Mouse (Mus musculus) MEL (cell line): ENCODE results near the gene Msi2.

Experiments
- CTCF ChIP-seq, 3 experiments: IDR thresholded peaks in 2 of 3; conservative IDR thresholded peaks in 1 of 3; 2 replicates each; pipeline ENCODE4 v1.5.1; 2011 to 2012; ENCODE audit warnings: low read length in 3 of 3, low read depth in 2 of 3, mild to moderate bottlenecking in 2 of 3, improper control_type of control experiment in 1 of 3, inconsistent platforms in 1 of 3, mixed read lengths in 1 of 3, moderate library complexity in 1 of 3; ENCODE audit not compliant: control insufficient read depth in 1 of 3, insufficient read depth in 1 of 3, poor library complexity in 1 of 3, severe bottlenecking in 1 of 3
- ETS1 ChIP-seq: IDR thresholded peaks from 2 replicates; pipeline ENCODE4 v1.6.1; 2012; ENCODE audit warnings: low read depth, mild to moderate bottlenecking, inconsistent platforms, low read length, improper control_type of control experiment, moderate library complexity
- NRF1 ChIP-seq: IDR thresholded peaks from 2 replicates; pipeline ENCODE4 v1.6.1; 2014; ENCODE audit warnings: low read depth, mild to moderate bottlenecking, inconsistent platforms, low read length, improper control_type of control experiment, moderate library complexity; ENCODE audit not compliant: poor library complexity, insufficient read depth, severe bottlenecking
- POLR2A ChIP-seq, 2 experiments: IDR thresholded peaks; 2 replicates each; pipeline ENCODE4 v1.6.1; 2011 to 2012; ENCODE audit warnings: low read length in 2 of 2, mild to moderate bottlenecking in 2 of 2, control low read depth in 1 of 2, improper control_type of control experiment in 1 of 2, low read depth in 1 of 2, moderate library complexity in 1 of 2; ENCODE audit not compliant: control insufficient read depth in 1 of 2, insufficient read depth in 1 of 2, poor library complexity in 1 of 2
- RCOR1 ChIP-seq: IDR thresholded peaks from 2 replicates; pipeline ENCODE4 v1.6.1; 2012; ENCODE audit warnings: low read depth, mild to moderate bottlenecking, inconsistent platforms, low read length, improper control_type of control experiment
- ZNF384 ChIP-seq: IDR thresholded peaks from 2 replicates; pipeline ENCODE4 v1.6.1; 2012; ENCODE audit warnings: low read depth, mild to moderate bottlenecking, inconsistent platforms, low read length, improper control_type of control experiment

DNA sequence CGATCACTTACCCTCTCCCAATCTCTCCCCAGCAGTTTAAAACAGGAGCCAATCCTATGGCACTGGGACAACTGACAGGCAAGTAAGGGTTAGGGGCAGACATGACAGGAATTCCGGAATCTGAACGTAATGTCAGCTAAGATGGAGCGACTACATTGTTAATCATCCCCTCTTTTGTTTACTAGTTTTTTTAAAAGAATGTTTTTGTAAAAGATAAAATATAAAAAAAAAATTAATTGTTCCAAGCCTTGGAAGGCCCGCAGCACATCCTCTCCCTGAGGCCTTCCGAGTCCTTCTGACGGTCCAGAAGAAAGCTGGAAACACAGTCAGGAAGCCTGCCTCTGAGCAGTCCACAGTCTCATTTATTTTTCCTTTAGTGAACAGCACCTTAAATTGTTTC lies 136.9 kb downstream of the Msi2 start:
- no peak for TF ChIP-seq ETS1
- TF ChIP-seq POLR2A (IDR thresholded peaks at IDR 0.05; ENCODE audit: control insufficient read depth in 1 of 2, insufficient read depth in 1 of 2, low read depth in 1 of 2, low read length in 2 of 2, poor library complexity in 1 of 2): no peak
- no peak for TF ChIP-seq ZNF384
- no peak for TF ChIP-seq NRF1
- TF ChIP-seq RCOR1: no peak
- TF ChIP-seq CTCF (IDR thresholded peaks at IDR 0.05 in 2 of 3, conservative IDR thresholded peaks at IDR 0.05 in 1 of 3; ENCODE audit: control insufficient read depth in 1 of 3, insufficient read depth in 1 of 3, low read depth in 2 of 3, low read length in 3 of 3, poor library complexity in 1 of 3, severe bottlenecking in 1 of 3): no peak
